Mouse (Mus musculus): Measurements from ENCODE around the gene Emilin2.

DNA sequence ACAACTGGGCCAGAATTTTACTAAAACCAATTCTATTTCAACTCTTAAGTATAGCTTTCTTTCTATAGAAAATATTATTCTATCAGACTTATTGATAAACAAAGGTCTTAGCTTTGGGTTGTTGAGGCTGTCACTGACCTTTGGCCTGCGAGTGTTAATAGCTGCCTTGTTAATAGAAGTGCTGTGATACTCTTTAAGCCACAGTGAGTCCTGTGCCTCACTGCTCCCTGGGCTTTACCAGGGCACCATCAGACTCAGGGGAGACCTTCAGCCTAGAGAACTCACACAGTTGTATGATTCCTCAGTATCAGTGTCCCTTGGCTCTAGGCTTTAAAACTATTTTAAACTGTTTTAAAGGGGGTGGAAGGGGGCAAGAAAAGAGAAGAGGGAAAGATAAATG, 103.4 kb downstream of the Emilin2 start:
- TF ChIP-seq POLR2A (IDR thresholded peaks at IDR 0.05; ENCODE audit: control insufficient read depth, low read depth, low read length) (no peak), CTCF (IDR thresholded peaks at IDR 0.05; ENCODE audit: control insufficient read depth, insufficient read depth, insufficient replicate concordance, low read depth, low read length) (no peak)

Measured in testis, adult 2 months (tissue).